Mouse (Mus musculus): Measurements from ENCODE around the gene Ubr7.

DNA sequence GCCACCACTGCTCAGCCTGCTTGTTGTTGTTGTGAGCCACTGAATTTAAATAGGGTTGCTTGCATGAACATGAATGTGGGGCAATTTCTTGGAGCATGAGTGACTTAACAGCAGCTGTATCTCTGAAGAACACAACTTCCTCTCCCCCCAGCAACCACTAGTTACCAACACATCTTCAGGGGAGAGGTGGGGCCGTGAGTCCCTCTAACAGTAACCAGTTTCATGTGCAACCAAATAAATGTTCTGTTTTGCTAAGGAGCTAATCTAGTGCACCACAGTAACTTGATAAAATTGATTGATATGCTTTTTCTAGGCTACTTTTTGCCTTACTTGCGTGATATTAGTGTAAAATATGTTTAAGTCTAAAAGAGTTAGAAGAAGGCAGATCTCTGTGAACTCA is 41.8 kb downstream of the Ubr7 start:
- no peak for TF ChIP-seq CTCF (IDR thresholded peaks at IDR 0.05; ENCODE audit: control insufficient read depth, insufficient read depth, low read length)
- TF ChIP-seq POLR2A (IDR thresholded peaks at IDR 0.05; ENCODE audit: borderline replicate concordance, control insufficient read depth, low read depth, low read length), result no peak
